Mouse (Mus musculus) embryonic fibroblast, embryonic 13.5 days (primary cell): ENCODE results near the gene Galns.

Experiments used
- CTCF ChIP-seq: IDR thresholded peaks from 2 replicates; pipeline ENCODE4 v1.5.1; 2011; ENCODE audit warnings: mild to moderate bottlenecking, control low read depth, low read length, moderate library complexity, borderline replicate concordance; ENCODE audit not compliant: insufficient read depth
- POLR2A ChIP-seq: IDR thresholded peaks from 2 replicates; pipeline ENCODE4 v1.6.1; 2011; ENCODE audit warnings: low read depth, mild to moderate bottlenecking, control low read depth, low read length, moderate library complexity

DNA sequence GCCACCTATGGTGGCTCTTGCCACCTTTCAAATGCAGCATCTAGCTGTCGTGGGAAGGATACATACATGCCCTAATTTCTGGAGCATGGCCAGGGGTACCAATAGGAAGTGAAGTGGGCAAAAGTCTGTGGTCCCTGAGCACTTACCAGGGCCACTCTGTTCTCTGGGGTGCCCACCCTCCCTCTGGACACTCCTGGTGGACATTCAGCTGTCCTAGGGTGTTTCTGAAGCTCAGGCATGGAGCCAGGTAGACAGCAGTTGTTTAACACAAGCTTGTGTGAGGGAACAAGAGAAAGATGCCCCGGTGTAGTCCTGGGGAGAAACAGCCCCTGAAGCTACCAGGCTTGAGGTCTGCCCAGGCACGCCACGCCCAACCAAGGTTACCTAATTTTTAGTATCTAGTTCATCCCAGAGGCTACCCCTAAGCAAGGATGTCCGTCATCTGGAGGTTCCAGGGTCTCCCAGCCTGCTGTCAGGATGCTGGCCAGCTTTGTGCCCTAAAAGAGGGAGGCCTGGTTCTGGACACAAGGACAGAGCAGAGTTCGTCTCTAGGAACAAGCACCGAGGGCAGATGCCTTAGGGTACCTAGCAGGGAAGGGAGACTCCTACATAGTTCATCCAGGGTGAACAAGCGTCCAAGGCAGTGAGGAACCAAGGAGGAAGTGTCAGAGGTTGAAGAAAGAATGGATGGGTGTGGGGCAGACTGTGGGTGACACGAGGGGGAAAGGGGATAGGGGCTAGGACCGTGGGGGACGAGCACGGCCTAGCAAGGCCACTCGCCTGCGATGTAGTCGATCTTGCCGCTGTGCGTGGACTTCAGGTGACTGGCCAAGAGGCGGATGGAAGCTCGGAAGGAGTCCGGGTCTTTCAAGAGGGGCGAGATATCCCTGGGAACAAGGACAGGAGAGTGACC is 35.3 kb downstream of the Galns start:
- no peak for TF ChIP-seq CTCF
- TF ChIP-seq POLR2A, result no peak; the same call in none of the 2 replicates
